Mouse (Mus musculus) liver, embryonic 15.5 days (tissue): Measurements from ENCODE around the gene Ffar2. TPM values are rescaled to one million over a fixed set of nuclear protein-coding genes. Genes with fewer than 3 reads are reported as not detected.

Source experiments
- ATAC-seq: fragments of 200-750 bp; cut with Nextera tagmentation; 2 replicates; pipeline ENCODE4 v1.8.0; 2017; ENCODE audit warnings: moderate number of reproducible peaks, mild to moderate bottlenecking, moderate library complexity; ENCODE audit not compliant: insufficient read depth
- H3K27ac ChIP-seq: fragments of 300-500 bp; sonication (generic); replicated peaks from 2 replicates; pipeline ENCODE4 v1.5.1; 2015; ENCODE audit warnings: mild to moderate bottlenecking, inconsistent platforms
- H3K27me3 ChIP-seq: fragments of 300-500 bp; sonication (generic); 2 replicates; pipeline ENCODE4 v1.6.1; 2015; ENCODE audit warnings: mild to moderate bottlenecking, inconsistent platforms
- H3K36me3 ChIP-seq: fragments of 300-500 bp; sonication (generic); replicated peaks from 2 replicates; pipeline ENCODE4 v1.6.1; 2015; ENCODE audit warnings: moderate library complexity, mild to moderate bottlenecking, inconsistent platforms
- H3K4me1 ChIP-seq: fragments of 300-500 bp; sonication (generic); replicated peaks from 2 replicates; pipeline ENCODE4 v1.6.1; 2015; ENCODE audit warnings: inconsistent platforms
- H3K4me2 ChIP-seq: fragments of 300-500 bp; sonication (generic); 2 replicates; pipeline ENCODE4 v1.6.1; 2015; ENCODE audit warnings: moderate library complexity, mild to moderate bottlenecking, inconsistent platforms
- H3K4me3 ChIP-seq: fragments of 300-500 bp; sonication (generic); replicated peaks from 2 replicates; pipeline ENCODE4 v1.5.1; 2015; ENCODE audit warnings: mild to moderate bottlenecking, inconsistent platforms
- H3K9ac ChIP-seq: fragments of 300-500 bp; sonication (generic); 2 replicates; pipeline ENCODE4 v1.6.1; 2015; ENCODE audit warnings: moderate library complexity, mild to moderate bottlenecking, inconsistent platforms
- H3K9me3 ChIP-seq: fragments of 300-500 bp; sonication (generic); replicated peaks from 2 replicates; pipeline ENCODE4 v1.6.1; 2016; ENCODE audit warnings: inconsistent platforms
- WGBS: fragments of 180-500 bp; shearing (Covaris S2); methylation state at CpG from one replicate; pipeline ENCODE4 v1.1.7; 2015; ENCODE audit warnings: mixed read lengths; ENCODE audit not compliant: insufficient replicate concordance; 5-methylcytosine and 5-hydroxymethylcytosine counted together
- polyA plus RNA-seq: library from polyadenylated mRNA; unstranded; fragments of >200 nt; fragmentation: Nextera tagmentation; extraction: Ambion mirVana; gene quantifications from 2 replicates; pipeline ENCODE4 v1.2.1, GENCODE M21; 2015

Ffar2 gene
- polyA plus RNA-seq, 1 experiment from 2014 or later: 1.2 TPM

GRCm38 (mm10) chr7:30769236-30769635 lies 54.3 kb downstream of the Ffar2 start:
- H3K9me3 ChIP-seq: no peaks in the 10 kb centered on the region
- no peaks in the 10 kb centered on the region; the same call in 1 of the 2 replicates for H3K27me3 ChIP-seq
- ATAC-seq: no peak
- no peak overlapping the region for H3K9ac ChIP-seq
- WGBS: 27% methylated on average over 9 of the region's 9 CpGs
- no peak overlapping the region for H3K27ac ChIP-seq
- no peaks in the 10 kb centered on the region for H3K4me1 ChIP-seq
- H3K4me3 ChIP-seq: no peak overlapping the region
- no peaks in the 10 kb centered on the region for H3K36me3 ChIP-seq
- H3K4me2 ChIP-seq: no peak overlapping the region

Other genes starting within 250 kb of the Ffar2 start
- 2.4 and 2.9 TPM in 2 replicates for gene Kmt2b, start 235.0 kb downstream of the Ffar2 start, polyA plus RNA-seq
- 0.17 and 0.22 TPM in 2 replicates for gene Zbtb32, start 224.9 kb downstream of the Ffar2 start, polyA plus RNA-seq
- 0.06 TPM in 1 of 2 replicates, not detected in the other for gene Upk1a, start 210.9 kb downstream of the Ffar2 start, polyA plus RNA-seq
- gene Cox6b1, start 197.6 kb downstream of the Ffar2 start, polyA plus RNA-seq: 514 and 565 TPM in 2 replicates
- not detected in 2 replicates for gene Etv2, start 187.9 kb downstream of the Ffar2 start, polyA plus RNA-seq
- gene Rbm42, start 173.5 kb downstream of the Ffar2 start, polyA plus RNA-seq: 49.4 and 54.0 TPM in 2 replicates
- 31.5 and 36.9 TPM in 2 replicates for gene Haus5, start 158.8 kb downstream of the Ffar2 start, polyA plus RNA-seq
- not detected in 2 replicates for gene Pmis2, start 152.2 kb downstream of the Ffar2 start, polyA plus RNA-seq
- 0.48 and 0.99 TPM in 2 replicates for gene 2200002J24Rik, start 124.8 kb downstream of the Ffar2 start, polyA plus RNA-seq
- gene Atp4a, start 111.6 kb downstream of the Ffar2 start, polyA plus RNA-seq: 1.7 and 2.9 TPM in 2 replicates
- 97.4 and 105 TPM in 2 replicates for gene Tmem147, start 94.2 kb downstream of the Ffar2 start, polyA plus RNA-seq
- gene Gapdhs, start 80.1 kb downstream of the Ffar2 start, polyA plus RNA-seq: not detected in 2 replicates
- gene Sbsn, start 72.3 kb downstream of the Ffar2 start, polyA plus RNA-seq: 0.12 and 0.61 TPM in 2 replicates
- 0.32 and 0.99 TPM in 2 replicates for gene Dmkn, start 60.0 kb downstream of the Ffar2 start, polyA plus RNA-seq
- gene Krtdap, start 35.9 kb downstream of the Ffar2 start, polyA plus RNA-seq: 0.21 and 2.5 TPM in 2 replicates
- gene Ffar3, start 32.4 kb upstream of the Ffar2 start, polyA plus RNA-seq: not detected in 2 replicates
- not detected in 2 replicates for gene Ffar1, start 37.8 kb upstream of the Ffar2 start, polyA plus RNA-seq
- 0.81 and 0.86 TPM in 2 replicates for gene Cd22, start 56.6 kb upstream of the Ffar2 start, polyA plus RNA-seq
- gene Mag, start 91.1 kb upstream of the Ffar2 start, polyA plus RNA-seq: 0.32 and 0.39 TPM in 2 replicates
- not detected in 2 replicates for gene Hamp2, start 100.9 kb upstream of the Ffar2 start, polyA plus RNA-seq
- 22.2 and 25.5 TPM in 2 replicates for gene Hamp, start 120.3 kb upstream of the Ffar2 start, polyA plus RNA-seq
- 12.4 TPM in 2 replicates for gene Usf2, start 133.0 kb upstream of the Ffar2 start, polyA plus RNA-seq
- 28.1 and 31.2 TPM in 2 replicates for gene Lsr, start 149.7 kb upstream of the Ffar2 start, polyA plus RNA-seq
- gene Fam187b, start 150.0 kb upstream of the Ffar2 start, polyA plus RNA-seq: 2.4 and 3.4 TPM in 2 replicates
- 19.8 and 22.4 TPM in 2 replicates for gene Fxyd5, start 218.7 kb upstream of the Ffar2 start, polyA plus RNA-seq
- gene Fxyd7, start 227.7 kb upstream of the Ffar2 start, polyA plus RNA-seq: 0.17 and 0.26 TPM in 2 replicates
- gene Fxyd1, start 233.4 kb upstream of the Ffar2 start, polyA plus RNA-seq: 88.6 and 99.1 TPM in 2 replicates
- gene Lgi4, start 235.6 kb upstream of the Ffar2 start, polyA plus RNA-seq: 0.03 TPM in 1 of 2 replicates, not detected in the other